Comparison of ENCODE assay signal across 22 mouse cellular contexts in the genomic region with DNA sequence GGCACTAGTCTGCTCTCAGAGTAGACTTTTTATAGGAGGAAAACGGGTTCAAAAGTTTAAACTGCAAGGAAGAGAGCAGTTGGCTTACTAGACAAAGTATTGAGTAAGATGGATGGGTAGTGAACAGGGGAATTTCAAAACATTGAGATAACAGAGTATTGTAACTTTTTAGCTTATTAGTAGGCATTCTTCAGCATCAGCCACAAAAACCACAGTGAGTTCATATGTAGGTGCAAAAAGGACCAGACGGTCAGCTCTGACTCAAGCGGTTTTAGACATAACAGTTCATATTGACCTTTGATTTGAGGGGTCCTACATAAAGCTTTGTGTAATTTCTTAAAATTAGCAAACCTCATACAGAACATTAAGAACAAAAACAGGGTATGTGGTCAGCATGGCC. TPM values are rescaled to one million over a fixed set of nuclear protein-coding genes. Genes with fewer than 3 reads are reported as not detected.
DNase-seq lines count a peak whose midpoint lies in the region; ATAC-seq lines count a peak whose summit lies in the region.
"Had no signal": no experiment of that assay in that cellular context is flagged by ENCODE, and none has a peak within 500 bp of the region (broad histone marks: within the 10 kb centered on the region; RNA-seq: fewer than 3 reads in every experiment).

No protein-coding gene starts in this region.

- ATAC-seq in lung, embryonic 15.5 days (ENCODE audit: borderline replicate concordance, extremely low read depth, low FRiP score, low TSS enrichment), result no peak
- no peak for ATAC-seq in hindbrain, embryonic 12.5 days (ENCODE audit: low FRiP score)
- ATAC-seq: activated CD4-positive, CD25-positive, alpha-beta regulatory T cell, adult 4 months; forebrain, embryonic 13.5 days; forebrain, embryonic 15.5 days; forebrain, postnatal 0 days; Patski had no signal

- H3K4me1 ChIP-seq in lung, embryonic 15.5 days, result peaks cover 34% of the 10 kb centered on the region
- peaks cover 2% of the 10 kb centered on the region; the same call in 1 of the 2 replicates for H3K4me1 ChIP-seq in hindbrain, embryonic 12.5 days
- H3K4me1 ChIP-seq: embryonic facial prominence, embryonic 12.5 days had no signal

- H3K9me3 ChIP-seq in lung, embryonic 15.5 days, result no peaks in the 10 kb centered on the region
- no peaks in the 10 kb centered on the region for H3K9me3 ChIP-seq in hindbrain, embryonic 12.5 days (replicated peaks)
- H3K9me3 ChIP-seq: embryonic facial prominence, embryonic 10.5 days; embryonic facial prominence, embryonic 12.5 days; forebrain, embryonic 13.5 days; forebrain, embryonic 15.5 days had no signal

- no peak overlapping the region for H3K9ac ChIP-seq in lung, embryonic 15.5 days
- H3K9ac ChIP-seq in hindbrain, embryonic 12.5 days, result no peak overlapping the region
- H3K9ac ChIP-seq: embryonic facial prominence, embryonic 12.5 days; forebrain, embryonic 13.5 days; forebrain, embryonic 15.5 days; forebrain, postnatal 0 days had no signal

- 42% methylated on average over 3 of the region's 3 CpGs for WGBS in lung, embryonic 15.5 days
- WGBS in hindbrain, embryonic 12.5 days, result 89% methylated on average over 3 of the region's 3 CpGs

- no peak for DNase-seq in lung, postnatal 25 days (ENCODE audit: low spot score)
- DNase-seq in 416B (ENCODE audit: low read depth), result peak; percentile 85
- DNase-seq in natural killer cell, adult 2 months (ENCODE audit: low spot score in 2 of 2), result peak; percentile 21 to 53
- no peak for DNase-seq in left cerebral cortex, adult 9 months (ENCODE audit: low spot score in 2 of 2)
- DNase-seq: adrenal gland, adult 8-10 months; adrenal gland, postnatal 14 days; adrenal gland, postnatal 36 days; cerebellum, adult 11-12 months; cerebellum, adult 2 months; cerebellum, adult 9-10 months; cerebellum, postnatal 10 days; cerebellum, postnatal 25 days; forebrain, postnatal 0 days had no signal

- H3K36me3 ChIP-seq in lung, embryonic 15.5 days, result no peaks in the 10 kb centered on the region
- no peaks in the 10 kb centered on the region for H3K36me3 ChIP-seq in hindbrain, embryonic 12.5 days
- H3K36me3 ChIP-seq: embryonic facial prominence, embryonic 10.5 days; embryonic facial prominence, embryonic 12.5 days; forebrain, embryonic 15.5 days had no signal

- no peak overlapping the region for H3K4me2 ChIP-seq in lung, embryonic 15.5 days
- H3K4me2 ChIP-seq in hindbrain, embryonic 12.5 days (replicated peaks), result no peak overlapping the region
- H3K4me2 ChIP-seq: embryonic facial prominence, embryonic 12.5 days; forebrain, embryonic 13.5 days; forebrain, embryonic 15.5 days had no signal

- H3K4me3 ChIP-seq in lung, embryonic 15.5 days, result no peak overlapping the region
- no peak overlapping the region for H3K4me3 ChIP-seq in hindbrain, embryonic 12.5 days
- H3K4me3 ChIP-seq: embryonic facial prominence, embryonic 10.5 days; embryonic facial prominence, embryonic 12.5 days; forebrain, embryonic 13.5 days; forebrain, embryonic 15.5 days had no signal

- peaks cover 20% of the 10 kb centered on the region for H3K27me3 ChIP-seq in lung, embryonic 15.5 days
- H3K27me3 ChIP-seq in hindbrain, embryonic 12.5 days, result peaks cover 29% of the 10 kb centered on the region
- H3K27me3 ChIP-seq: Patski had no signal

- 0 out of 2 replicates have a peak overlapping the region, but pooled peaks have one; percentile 76 for H3K27ac ChIP-seq in lung, embryonic 15.5 days
- no peak overlapping the region for H3K27ac ChIP-seq in hindbrain, embryonic 12.5 days
- H3K27ac ChIP-seq: embryonic facial prominence, embryonic 10.5 days; embryonic facial prominence, embryonic 12.5 days; forebrain, embryonic 13.5 days; forebrain, embryonic 15.5 days had no signal

RNA-seq across cellular contexts. Expression of gene Fcgr3, which starts 3.2 kb away (rescaled TPM):
- polyA plus RNA-seq in lung, embryonic 15.5 days (2015; fragmentation: Nextera tagmentation; extraction: Ambion mirVana), result 13.2 and 15.1 TPM in 2 replicates
- 7.2 and 9.1 TPM in 2 replicates for polyA plus RNA-seq in hindbrain, embryonic 12.5 days (2016; fragmentation: Nextera tagmentation; extraction: Ambion mirVana)
- polyA plus RNA-seq: C2C12 had no signal

RNA-seq across cellular contexts. Expression of gene Fcgr4, which starts 42.8 kb away (rescaled TPM):
- polyA plus RNA-seq in lung, embryonic 15.5 days (2015; fragmentation: Nextera tagmentation; extraction: Ambion mirVana), result 0.42 and 0.66 TPM in 2 replicates
- 0.25 and 0.45 TPM in 2 replicates for polyA plus RNA-seq in hindbrain, embryonic 12.5 days (2016; fragmentation: Nextera tagmentation; extraction: Ambion mirVana)
- polyA plus RNA-seq: forebrain, embryonic 13.5 days had no signal

RNA-seq across cellular contexts. Expression of gene Cfap126, which starts 52.2 kb away (rescaled TPM):
- 7.2 and 8.3 TPM in 2 replicates for polyA plus RNA-seq in lung, embryonic 15.5 days (2015; fragmentation: Nextera tagmentation; extraction: Ambion mirVana)
- 9.8 and 14.1 TPM in 2 replicates for polyA plus RNA-seq in hindbrain, embryonic 12.5 days (2016; fragmentation: Nextera tagmentation; extraction: Ambion mirVana)

Comparison
In these comparisons a context has a peak if more than half of its experiments do, and no peak if none do; other contexts are left out.
1. DNase-seq: peak in 416B (single experiment) and natural killer cell, adult 2 months (2 of 2); none in lung, postnatal 25 days (single experiment) and left cerebral cortex, adult 9 months (0 of 2).